8 mouse cellular contexts compared by ENCODE assay signal in the genomic region with DNA sequence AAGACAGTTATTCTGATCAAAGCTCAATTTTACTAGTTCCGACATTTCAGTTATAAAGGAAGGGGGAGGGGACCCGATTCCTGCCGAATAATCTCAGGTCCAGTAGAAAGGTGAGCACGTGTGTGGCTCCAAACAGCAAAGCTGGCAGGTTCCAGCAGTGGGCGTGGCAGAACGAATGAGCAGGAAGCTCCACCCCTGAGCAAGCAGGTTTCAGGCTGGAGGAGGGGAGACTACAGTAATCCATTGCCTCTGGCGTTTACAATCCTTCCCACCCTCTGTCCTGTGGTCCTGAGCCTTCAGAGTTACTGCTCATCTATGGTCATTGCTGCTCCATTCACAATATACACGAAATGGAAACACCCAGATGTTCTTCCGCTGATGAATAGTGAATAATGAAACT. TPM values are rescaled to one million over a fixed set of nuclear protein-coding genes. Genes with fewer than 3 reads are reported as not detected.
DNase-seq lines count a peak whose midpoint lies in the region; ATAC-seq and TF ChIP-seq lines count a peak whose summit lies in the region.
"Not testable (repeated sequence)": the region's sequence is repeated elsewhere in the genome, so short reads cannot be mapped to it uniquely, and the experiment has no call there.

No protein-coding gene starts in this region.

- TF ChIP-seq POLR2A in bone marrow, adult 2 months (IDR thresholded peaks at IDR 0.05; ENCODE audit: borderline replicate concordance, control insufficient read depth, low read depth, low read length) = not testable (repeated sequence)

- DNase-seq in CD4-positive helper T cell, adult 2 months (ENCODE audit: low read depth, low spot score) = peak; percentile 45
- DNase-seq in forebrain, postnatal 0 days = not testable (repeated sequence)
- DNase-seq in kidney, postnatal 0 days (ENCODE audit: low spot score) = peak; percentile 10
- DNase-seq in testis, postnatal 10 days (ENCODE audit: low spot score) = peak; percentile 61

- peak overlapping the region; percentile 45 for H3K4me3 ChIP-seq in bone marrow, adult 2 months (replicated peaks; ENCODE audit: control insufficient read depth, low read depth, low read length)
- not testable (repeated sequence) for H3K4me3 ChIP-seq in forebrain, postnatal 0 days (ENCODE audit: low read depth, low read length); hindbrain, embryonic 12.5 days; kidney, postnatal 0 days (replicated peaks; ENCODE audit: low read depth, low read length)
- peak overlapping the region; percentile 37 for H3K4me3 ChIP-seq in liver, embryonic 16.5 days (ENCODE audit: low read depth, low read length)
- H3K4me3 ChIP-seq in midbrain, embryonic 16.5 days (ENCODE audit: low read depth, low read length) = peak overlapping the region; percentile 12; the same call in 1 of the 2 replicates

- TF ChIP-seq CTCF in bone marrow, adult 2 months (IDR thresholded peaks at IDR 0.05; ENCODE audit: control insufficient read depth, insufficient read depth, low read length); forebrain, postnatal 0 days (IDR thresholded peaks at IDR 0.05; ENCODE audit: low read depth); kidney, postnatal 0 days (IDR thresholded peaks at IDR 0.05; ENCODE audit: low read depth): not testable (repeated sequence)

- ATAC-seq in forebrain, postnatal 0 days = 0 out of 2 replicates have a peak, but pooled peaks have one; percentile 32
- ATAC-seq in hindbrain, embryonic 12.5 days (ENCODE audit: low FRiP score); kidney, postnatal 0 days (replicated peaks; ENCODE audit: low FRiP score, low read depth); midbrain, embryonic 16.5 days: not testable (repeated sequence)
- ATAC-seq in liver, embryonic 16.5 days (ENCODE audit: low read depth) = peak; percentile 51

- H3K4me1 ChIP-seq in bone marrow, adult 2 months (ENCODE audit: control insufficient read depth, insufficient read depth, low read length); forebrain, postnatal 0 days (ENCODE audit: insufficient read depth); hindbrain, embryonic 12.5 days; kidney, postnatal 0 days (replicated peaks; ENCODE audit: insufficient read depth, low read length); liver, embryonic 16.5 days (ENCODE audit: control insufficient read depth, low read depth, low read length); midbrain, embryonic 16.5 days (ENCODE audit: control insufficient read depth, insufficient read depth, low read length): not testable (repeated sequence)

- not testable (repeated sequence) for H3K9ac ChIP-seq in forebrain, postnatal 0 days; hindbrain, embryonic 12.5 days; kidney, postnatal 0 days (ENCODE audit: low read depth, low read length); liver, embryonic 16.5 days (ENCODE audit: low read depth, low read length); midbrain, embryonic 16.5 days (ENCODE audit: low read depth, low read length)

- peak overlapping the region; percentile 30 for H3K4me2 ChIP-seq in forebrain, postnatal 0 days (ENCODE audit: low read depth)
- H3K4me2 ChIP-seq in hindbrain, embryonic 12.5 days (replicated peaks) = peak overlapping the region; percentile 29
- peak overlapping the region; percentile 47 for H3K4me2 ChIP-seq in kidney, postnatal 0 days (ENCODE audit: low read length)
- peak overlapping the region; percentile 55 for H3K4me2 ChIP-seq in liver, embryonic 16.5 days (ENCODE audit: low read depth, low read length)
- H3K4me2 ChIP-seq in midbrain, embryonic 16.5 days (ENCODE audit: low read length) = peak overlapping the region; percentile 45

- WGBS in bone marrow, adult 2 months = 2% methylated on average over 9 of the region's 9 CpGs
- WGBS in forebrain, postnatal 0 days = 14% methylated on average over 9 of the region's 9 CpGs
- WGBS in hindbrain, embryonic 12.5 days = 8% methylated on average over 9 of the region's 9 CpGs
- WGBS in kidney, postnatal 0 days = 5% methylated on average over 9 of the region's 9 CpGs
- 7% methylated on average over 9 of the region's 9 CpGs for WGBS in liver, embryonic 16.5 days (ENCODE audit: insufficient replicate concordance)
- 7% methylated on average over 9 of the region's 9 CpGs for WGBS in midbrain, embryonic 16.5 days

- not testable (repeated sequence) for H3K27me3 ChIP-seq in forebrain, postnatal 0 days (ENCODE audit: insufficient read depth, low read length); hindbrain, embryonic 12.5 days; kidney, postnatal 0 days (ENCODE audit: insufficient read depth, low read length); liver, embryonic 16.5 days (ENCODE audit: control insufficient read depth, insufficient read depth, low read depth, low read length); midbrain, embryonic 16.5 days (ENCODE audit: control insufficient read depth, insufficient read depth, low read depth, low read length)

- H3K27ac ChIP-seq in bone marrow, adult 2 months (ENCODE audit: control insufficient read depth, insufficient read depth, low read depth, low read length, poor library complexity); forebrain, postnatal 0 days (ENCODE audit: low read depth, low read length); hindbrain, embryonic 12.5 days; kidney, postnatal 0 days; liver, embryonic 16.5 days (ENCODE audit: low read length); midbrain, embryonic 16.5 days (ENCODE audit: low read length): not testable (repeated sequence)

- H3K9me3 ChIP-seq in forebrain, postnatal 0 days (ENCODE audit: low read length); hindbrain, embryonic 12.5 days (replicated peaks); kidney, postnatal 0 days (replicated peaks; ENCODE audit: low read length); liver, embryonic 16.5 days (replicated peaks; ENCODE audit: control insufficient read depth, low read length); midbrain, embryonic 16.5 days (replicated peaks; ENCODE audit: control insufficient read depth, low read length, poor library complexity, severe bottlenecking): not testable (repeated sequence)

- H3K36me3 ChIP-seq in forebrain, postnatal 0 days (ENCODE audit: insufficient read depth); hindbrain, embryonic 12.5 days; kidney, postnatal 0 days (ENCODE audit: insufficient read depth, low read length); liver, embryonic 16.5 days (ENCODE audit: control insufficient read depth, insufficient read depth); midbrain, embryonic 16.5 days (ENCODE audit: control insufficient read depth, insufficient read depth, low read length): not testable (repeated sequence)

RNA-seq across cellular contexts. Expression of a gene that starts 42.8 kb away (rescaled TPM):
- 2.4 and 6.6 TPM in 2 replicates for polyA plus RNA-seq in bone marrow, adult 2 months (2011; ENCODE audit: insufficient read depth, insufficient read length, low replicate concordance, missing spikeins)
- total RNA-seq in forebrain, postnatal 0 days (2014; rRNA removed) = 3.9 and 4.6 TPM in 2 replicates
- polyA plus RNA-seq in forebrain, postnatal 0 days (2015; fragmentation: Nextera tagmentation; extraction: Ambion mirVana) = 1.5 and 2.9 TPM in 2 replicates
- 5.8 and 6.1 TPM in 2 replicates for polyA plus RNA-seq in hindbrain, embryonic 12.5 days (2016; fragmentation: Nextera tagmentation; extraction: Ambion mirVana)
- polyA plus RNA-seq in kidney, postnatal 0 days (2015; fragmentation: Nextera tagmentation; extraction: Ambion mirVana) = 2.4 and 2.5 TPM in 2 replicates
- 0.98 and 1.0 TPM in 2 replicates for polyA plus RNA-seq in liver, embryonic 16.5 days (2015; fragmentation: Nextera tagmentation; extraction: Ambion mirVana)
- 3.5 TPM in 2 replicates for polyA plus RNA-seq in midbrain, embryonic 16.5 days (2015; fragmentation: Nextera tagmentation; extraction: Ambion mirVana)
